Mouse (Mus musculus) thymus, postnatal 14 days (tissue): ENCODE measurements around the gene Usf3.
A peak's percentile ranks its signal among the peaks of the same experiment; 100 is the strongest.

ENCODE experiments used
- DNase-seq: peaks from one replicate; pipeline ENCODE4 v3.0.0; 2021

Usf3 gene

DNA sequence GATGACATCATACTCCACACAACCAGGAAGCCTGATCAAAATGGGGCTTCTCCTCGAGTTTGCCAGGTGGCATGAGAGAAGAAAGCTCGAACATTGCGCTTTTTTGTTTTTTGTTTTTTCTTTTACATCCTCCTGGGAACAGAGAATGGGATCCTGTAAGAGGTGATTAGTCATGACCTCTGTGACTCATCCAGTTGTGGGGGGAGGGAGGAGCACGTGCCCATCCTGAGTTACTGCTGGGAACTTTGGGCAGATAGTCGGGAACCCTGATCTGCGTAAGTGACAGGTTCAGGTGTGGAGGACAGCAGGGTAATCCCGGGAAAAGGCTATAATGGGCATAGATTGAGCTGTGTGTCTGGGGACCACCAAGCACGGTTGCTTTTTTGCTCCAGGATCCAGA, 67.4 kb downstream of the Usf3 start:
- no peak for DNase-seq

GRCm38 (mm10) chr16:44242633-44243032, 69.6 kb downstream of the Usf3 start:
- peak; percentile 70 for DNase-seq

GRCm38 (mm10) chr16:44243323-44243722, 70.3 kb downstream of the Usf3 start:
- no peak for DNase-seq

DNA sequence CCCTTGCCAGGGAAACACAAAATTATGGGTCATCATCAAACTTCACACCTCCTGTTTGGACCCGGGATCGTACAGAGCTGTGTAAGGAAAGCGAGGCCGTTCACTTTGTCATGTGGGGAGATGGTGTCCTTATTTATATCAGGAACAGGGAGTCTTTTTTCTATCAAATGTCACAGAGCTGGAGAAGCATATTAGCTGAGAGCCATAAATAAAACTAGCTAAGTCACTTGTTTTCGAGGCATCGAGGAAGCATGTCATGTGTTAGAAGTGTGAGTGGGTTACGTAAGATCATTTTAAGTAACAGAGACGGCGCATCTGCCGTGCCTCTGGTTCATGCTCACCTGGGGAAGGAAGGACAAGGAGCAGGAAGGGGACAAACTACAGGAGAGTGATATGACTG, 76.9 kb downstream of the Usf3 start:
- no peak for DNase-seq

DNA sequence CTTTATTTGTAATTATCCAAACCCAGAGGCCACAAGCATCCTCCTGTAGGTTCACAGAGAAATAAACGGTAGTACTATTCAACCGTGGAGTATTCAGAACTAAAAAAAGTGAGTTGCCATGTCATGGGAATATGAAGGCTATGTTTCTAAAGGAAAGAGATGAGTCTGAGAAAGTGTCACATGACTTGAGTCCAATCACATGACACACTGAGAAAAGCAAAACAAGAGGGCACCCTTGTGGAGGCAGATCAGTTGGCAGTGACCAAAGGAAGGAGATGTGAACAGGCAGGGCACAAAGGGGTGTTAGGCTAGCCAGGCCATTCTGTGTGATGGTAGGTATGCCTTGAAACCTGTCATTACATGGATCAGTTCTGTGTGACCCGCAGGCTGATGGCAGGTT, 79.7 kb downstream of the Usf3 start:
- DNase-seq = no peak

DNA sequence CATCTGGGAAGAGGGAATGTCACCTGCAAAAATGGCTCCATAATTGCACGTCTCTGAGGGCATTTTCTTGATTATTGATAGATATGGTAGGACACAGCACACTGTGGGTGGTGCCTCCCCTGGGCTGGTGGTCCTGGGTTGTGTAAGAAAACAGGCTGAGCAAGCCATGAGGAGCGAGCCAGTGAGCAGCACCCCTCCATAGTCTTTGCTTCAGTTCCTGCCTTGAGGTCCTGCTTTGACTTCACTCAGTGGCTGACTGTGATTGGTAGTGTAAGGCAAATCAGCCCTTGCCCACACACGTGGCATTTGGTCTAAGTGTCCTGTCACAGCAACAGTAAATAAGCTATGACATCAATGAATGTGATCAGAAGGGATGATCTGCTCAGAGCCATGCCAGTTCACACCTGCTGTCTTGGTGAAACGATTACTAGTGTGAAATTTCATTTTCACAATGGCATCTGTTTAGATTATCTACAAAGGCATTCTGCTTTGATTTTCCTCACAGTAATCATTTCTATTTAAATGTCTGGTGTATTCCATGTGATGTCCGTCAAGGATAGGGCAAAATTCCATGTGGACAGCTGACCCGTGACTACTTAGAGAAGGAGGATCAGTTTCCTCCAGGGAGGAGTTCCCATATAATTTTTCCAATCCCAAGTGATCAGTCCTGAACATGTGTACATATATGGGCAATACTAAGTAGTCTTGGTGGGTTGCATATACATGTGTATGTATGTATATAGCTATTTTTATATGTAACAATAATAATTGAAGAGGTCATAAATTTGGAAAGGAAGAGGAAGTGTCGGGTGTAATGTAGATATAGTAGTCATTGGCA, 81.0 kb downstream of the Usf3 start:
- no peak for DNase-seq

DNA sequence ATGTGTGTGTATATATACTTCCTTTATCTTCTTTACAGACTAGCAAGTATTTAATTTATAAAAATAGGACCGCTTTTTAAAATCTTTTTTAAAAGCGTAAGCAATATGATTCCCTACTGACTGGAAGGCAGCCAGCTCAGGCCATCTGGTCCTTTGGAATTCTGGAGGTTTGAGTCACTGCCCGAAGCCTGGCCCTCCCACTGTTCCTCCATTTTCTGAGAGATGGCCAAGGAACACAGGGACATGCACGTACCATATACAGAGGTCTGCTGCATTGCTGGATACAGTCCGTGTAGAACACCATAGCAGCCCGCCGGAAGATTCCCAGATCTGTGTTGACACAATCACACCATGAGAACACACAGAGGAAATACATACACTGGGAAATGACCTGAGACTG, 81.7 kb downstream of the Usf3 start:
- DNase-seq = no peak

- no peak for DNase-seq
These were observed 84.4 kb downstream of the Usf3 start for GRCm38 (mm10) chr16:44257476-44257875.

GRCm38 (mm10) chr16:44264916-44265315, 91.9 kb downstream of the Usf3 start:
- DNase-seq = no peak

DNA sequence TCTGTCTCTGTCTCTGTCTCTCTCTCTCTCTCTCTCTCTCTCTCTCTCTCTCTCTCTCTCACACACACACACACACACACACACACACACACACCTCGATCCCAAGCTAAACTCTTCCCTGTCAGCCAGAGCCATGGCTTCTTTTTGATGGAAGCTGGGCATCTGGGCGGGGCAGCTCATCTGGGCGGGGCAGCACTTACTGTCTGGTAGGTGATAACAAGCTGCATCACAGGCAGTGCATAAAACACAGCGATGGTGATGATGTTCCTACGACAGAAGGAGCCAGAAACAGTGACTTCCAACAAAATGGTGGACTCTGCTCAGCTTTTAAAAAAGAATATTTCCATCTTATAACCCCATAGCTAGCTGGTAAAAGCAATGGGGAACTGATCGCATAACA, 92.5 kb downstream of the Usf3 start:
- DNase-seq = no peak

DNA sequence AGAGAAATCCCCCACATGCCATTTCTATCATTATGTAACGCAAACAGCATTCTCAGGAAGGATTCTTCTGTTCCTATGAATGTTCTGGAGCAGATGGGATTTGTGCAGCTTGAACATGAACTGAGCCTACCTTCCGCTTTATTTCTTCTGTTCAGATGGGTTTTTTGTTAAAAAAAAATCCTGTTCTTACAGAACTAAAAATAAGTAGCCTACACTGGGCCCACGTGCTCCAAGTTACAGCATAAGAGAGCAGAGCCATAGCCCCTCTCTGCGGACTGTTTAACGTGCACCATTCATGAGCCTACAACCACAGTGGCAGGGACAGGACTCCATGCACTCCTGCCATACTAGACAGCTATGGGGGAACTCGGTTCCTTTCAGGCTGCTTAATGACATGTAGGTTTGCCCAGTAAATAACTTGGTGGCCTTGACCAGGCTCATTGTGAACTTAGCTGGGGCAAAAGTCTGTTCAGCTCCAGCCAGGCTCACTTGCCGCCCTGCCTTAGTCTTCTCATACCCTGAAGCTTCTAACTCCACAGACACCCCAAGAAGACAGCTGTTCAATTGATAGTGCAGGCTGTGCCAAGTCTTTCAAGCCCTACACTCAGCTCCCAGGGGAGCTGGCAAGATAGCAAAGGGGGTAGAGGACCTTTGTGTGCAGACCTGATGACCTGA, 95.6 kb downstream of the Usf3 start:
- DNase-seq = no peak

- DNase-seq = no peak
These were observed 96.5 kb downstream of the Usf3 start for GRCm38 (mm10) chr16:44269578-44269977.

GRCm38 (mm10) chr16:44270606-44271005, 97.6 kb downstream of the Usf3 start:
- DNase-seq = no peak

DNA sequence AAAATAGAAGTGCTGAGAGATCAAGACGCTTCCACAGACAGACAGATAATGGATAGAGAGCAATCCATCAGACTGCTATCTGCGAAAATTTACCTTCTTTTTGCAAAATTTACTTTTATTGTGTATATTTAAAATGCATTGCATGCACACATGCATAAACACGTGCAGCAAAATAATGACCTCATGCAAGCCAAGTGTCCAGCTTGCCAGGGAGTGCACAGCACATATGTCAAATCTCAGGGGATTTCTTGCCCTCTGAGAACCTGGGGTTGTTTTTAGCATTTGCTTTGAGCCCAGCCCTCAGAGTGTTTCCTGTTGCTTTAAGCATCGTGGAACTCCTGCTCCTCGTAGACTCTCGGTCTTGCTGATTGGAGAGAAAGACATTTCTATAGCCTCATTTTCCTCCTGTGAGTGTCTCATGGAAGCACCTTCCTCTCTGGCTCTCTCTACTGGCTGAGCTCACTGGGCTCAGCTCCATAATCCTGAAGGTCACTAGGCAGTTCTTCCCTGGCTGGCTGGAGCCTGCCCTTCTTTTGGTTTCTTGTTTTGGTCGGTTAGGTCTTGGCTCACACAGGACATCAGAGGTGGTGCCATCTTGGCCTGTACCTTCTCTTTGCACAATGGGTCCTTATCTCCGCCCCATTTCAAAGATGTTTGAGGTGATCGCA, 98.5 kb downstream of the Usf3 start:
- no peak for DNase-seq
